Mouse (Mus musculus) cerebellum, adult 11-12 months (tissue): ENCODE measurements around the gene Tnr.

Source experiments
- DNase-seq: peaks from one replicate; pipeline ENCODE4 v3.0.0; 2022

Tnr gene

DNA sequence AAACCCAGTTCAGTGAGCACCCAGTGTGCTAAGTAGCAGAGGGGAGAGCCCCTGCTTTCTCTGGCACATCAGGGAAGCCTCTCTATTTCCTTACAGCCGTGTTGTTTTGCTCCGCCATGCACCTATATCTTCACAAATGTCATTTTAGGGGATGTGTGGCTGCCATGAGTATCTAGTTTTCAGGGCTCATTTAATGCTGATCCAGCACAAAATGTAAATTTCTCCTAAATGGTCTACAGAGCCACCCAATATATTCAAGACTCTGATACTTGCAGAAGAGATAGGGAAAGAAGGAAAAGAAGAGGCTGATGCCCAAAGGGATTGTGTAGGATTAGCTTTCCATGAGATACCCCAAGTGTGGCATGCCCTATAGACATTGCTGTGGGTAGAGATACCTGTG lies 288.2 kb downstream of the Tnr start:
- no peak for DNase-seq

- DNase-seq: no peak
These were observed 289.3 kb downstream of the Tnr start for GRCm38 (mm10) chr1:159812820-159813411.

DNA sequence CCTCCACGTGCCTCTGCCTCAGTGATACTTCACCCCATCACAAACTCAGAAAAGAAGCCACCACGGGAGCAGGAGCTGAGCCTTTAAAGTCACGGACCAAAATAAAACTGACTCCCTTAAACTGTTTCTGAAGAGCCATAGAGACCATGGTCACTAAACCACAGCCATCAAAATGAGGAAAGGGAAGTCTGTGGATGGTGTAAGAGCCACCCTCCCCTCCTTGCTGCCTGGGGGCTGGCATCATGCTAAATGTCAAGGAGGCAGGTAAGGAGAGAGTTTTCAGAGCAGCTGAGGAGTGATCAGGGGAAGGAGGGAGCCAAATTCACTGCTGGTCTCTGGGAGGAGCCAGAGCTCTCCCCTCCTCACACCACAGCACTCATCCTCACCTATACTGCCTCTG lies 290.8 kb downstream of the Tnr start:
- DNase-seq: no peak

- DNase-seq: no peak
These were observed 293.2 kb downstream of the Tnr start for GRCm38 (mm10) chr1:159816614-159817371.

GRCm38 (mm10) chr1:159819511-159819910 lies 295.9 kb downstream of the Tnr start:
- peak; percentile 36 for DNase-seq

DNA sequence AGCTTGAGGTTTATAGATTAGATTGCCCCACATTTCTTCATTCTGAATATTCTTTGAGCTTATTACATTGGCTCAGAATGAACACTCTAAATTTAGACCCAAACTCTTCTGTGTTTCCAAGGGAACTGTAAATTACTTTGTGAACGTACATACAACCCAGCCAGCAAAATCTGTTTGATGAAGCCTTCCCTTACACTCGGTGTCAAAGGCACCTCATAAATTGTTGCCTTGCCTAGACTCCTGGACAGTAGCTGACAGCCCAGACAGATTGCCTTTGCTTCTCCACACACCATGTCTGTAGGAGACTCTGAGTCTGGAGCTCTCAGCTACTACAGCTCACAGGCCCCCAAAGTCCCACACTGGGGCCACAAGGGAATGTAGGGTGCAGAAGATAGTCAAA lies 298.8 kb downstream of the Tnr start:
- no peak for DNase-seq

GRCm38 (mm10) chr1:159828531-159828930 lies 305.0 kb downstream of the Tnr start:
- no peak for DNase-seq

- DNase-seq: no peak
These were observed 309.6 kb downstream of the Tnr start for GRCm38 (mm10) chr1:159833165-159833564.

DNA sequence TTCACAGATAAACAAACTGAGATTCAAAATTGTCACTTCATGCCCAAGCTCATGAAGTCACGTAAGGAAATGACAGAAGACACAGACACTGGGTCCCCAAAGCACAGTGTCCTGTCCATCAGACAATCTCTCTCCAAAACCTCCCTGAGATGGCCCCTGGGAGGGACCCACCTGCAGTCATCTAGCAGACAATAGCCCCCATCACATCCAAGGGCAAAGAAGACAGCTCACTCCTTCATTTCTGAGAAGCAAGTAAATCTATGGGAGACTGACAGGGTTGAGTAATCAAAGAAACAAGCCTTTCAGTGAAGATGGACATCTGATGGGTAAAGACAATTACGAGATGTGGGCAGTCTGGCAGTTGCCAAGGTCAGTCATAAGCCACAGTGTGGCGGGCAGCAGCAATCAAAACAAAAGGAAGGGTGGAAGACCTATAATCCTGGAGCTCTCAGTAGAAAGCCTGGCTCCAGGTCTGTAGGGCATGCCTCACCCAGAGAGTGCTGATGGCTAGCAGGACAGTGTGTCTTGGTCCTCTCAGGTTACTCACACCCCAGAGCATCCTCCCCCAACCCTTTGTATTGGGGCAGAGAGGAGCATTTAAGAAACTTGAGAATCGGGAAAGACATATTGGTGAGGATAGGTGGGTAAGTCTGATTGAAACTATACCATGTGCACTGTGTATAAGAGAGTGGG lies 310.2 kb downstream of the Tnr start:
- no peak for DNase-seq

- no peak for DNase-seq
These were observed 311.6 kb downstream of the Tnr start for GRCm38 (mm10) chr1:159835126-159835525.

DNA sequence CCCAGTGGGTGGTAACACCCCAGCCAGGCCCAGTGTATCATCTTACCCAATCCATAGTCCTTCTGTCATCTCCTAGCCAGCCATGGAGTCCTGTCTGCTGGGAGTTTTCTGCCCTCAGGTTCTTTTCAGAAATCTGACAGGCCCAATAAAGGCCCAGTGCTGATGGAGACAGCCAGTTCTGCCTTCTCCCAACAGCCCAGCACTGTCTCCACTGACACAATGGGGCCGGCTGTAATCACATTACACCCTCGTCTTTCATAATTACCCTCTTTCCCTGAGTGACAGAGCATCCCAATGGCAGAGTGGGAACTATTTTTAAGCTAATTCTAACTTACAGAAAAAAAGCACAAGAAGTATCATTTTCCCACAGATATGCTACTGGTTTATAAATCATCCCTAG lies 316.8 kb downstream of the Tnr start:
- no peak for DNase-seq

DNA sequence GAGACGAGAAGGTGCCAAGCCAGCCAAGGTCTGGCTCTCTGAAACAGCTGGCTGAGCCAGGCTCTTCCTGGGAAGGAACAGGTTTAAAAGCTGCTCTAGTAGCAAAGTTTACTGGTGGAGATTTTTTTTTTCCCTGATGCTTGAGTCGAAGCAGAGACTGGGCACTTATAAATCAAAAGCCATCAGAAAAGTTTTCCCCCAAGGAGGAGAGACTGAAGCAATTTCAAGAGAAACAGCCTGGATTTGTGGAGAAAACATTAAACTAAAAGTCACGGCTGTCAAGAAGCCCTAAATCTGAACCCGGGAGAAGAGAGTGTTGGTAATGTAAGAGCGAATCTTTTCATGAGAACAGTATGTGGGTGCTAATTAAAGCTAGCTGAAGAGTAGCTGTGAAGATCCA lies 319.3 kb downstream of the Tnr start:
- DNase-seq: no peak

DNA sequence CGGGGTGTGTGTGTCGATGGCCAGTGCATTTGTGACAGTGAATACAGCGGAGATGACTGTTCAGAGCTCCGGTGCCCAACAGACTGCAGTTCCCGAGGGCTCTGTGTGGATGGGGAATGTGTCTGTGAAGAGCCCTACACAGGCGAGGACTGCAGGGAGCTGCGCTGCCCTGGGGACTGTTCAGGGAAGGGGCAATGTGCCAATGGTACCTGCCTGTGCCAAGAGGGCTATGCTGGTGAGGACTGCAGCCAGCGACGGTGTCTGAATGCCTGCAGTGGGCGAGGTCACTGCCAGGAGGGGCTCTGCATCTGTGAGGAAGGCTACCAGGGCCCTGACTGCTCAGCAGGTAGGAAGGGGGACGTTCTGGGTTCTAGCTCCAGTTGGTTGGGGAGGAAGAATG lies 328.5 kb downstream of the Tnr start:
- DNase-seq: peak; percentile 35

DNA sequence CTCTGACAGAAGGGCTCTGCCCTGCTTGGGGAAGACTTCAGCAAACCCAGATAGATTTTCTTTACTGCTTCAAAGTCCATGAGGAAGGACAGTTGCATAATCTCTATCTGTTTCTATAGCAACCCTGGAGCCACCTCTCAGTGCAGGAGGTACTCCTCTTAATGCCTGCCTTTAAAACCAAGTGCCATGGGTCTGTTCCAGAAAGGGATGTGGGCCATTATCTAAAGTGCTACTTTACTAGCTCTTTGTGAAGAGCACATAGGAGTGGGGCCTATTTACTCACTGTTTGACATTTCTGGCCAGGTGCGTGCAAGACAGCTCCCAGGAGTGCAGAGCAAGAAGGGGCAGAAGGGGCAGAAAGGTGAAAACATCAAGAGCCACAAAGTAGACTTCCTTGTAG lies 330.7 kb downstream of the Tnr start:
- DNase-seq: no peak

DNA sequence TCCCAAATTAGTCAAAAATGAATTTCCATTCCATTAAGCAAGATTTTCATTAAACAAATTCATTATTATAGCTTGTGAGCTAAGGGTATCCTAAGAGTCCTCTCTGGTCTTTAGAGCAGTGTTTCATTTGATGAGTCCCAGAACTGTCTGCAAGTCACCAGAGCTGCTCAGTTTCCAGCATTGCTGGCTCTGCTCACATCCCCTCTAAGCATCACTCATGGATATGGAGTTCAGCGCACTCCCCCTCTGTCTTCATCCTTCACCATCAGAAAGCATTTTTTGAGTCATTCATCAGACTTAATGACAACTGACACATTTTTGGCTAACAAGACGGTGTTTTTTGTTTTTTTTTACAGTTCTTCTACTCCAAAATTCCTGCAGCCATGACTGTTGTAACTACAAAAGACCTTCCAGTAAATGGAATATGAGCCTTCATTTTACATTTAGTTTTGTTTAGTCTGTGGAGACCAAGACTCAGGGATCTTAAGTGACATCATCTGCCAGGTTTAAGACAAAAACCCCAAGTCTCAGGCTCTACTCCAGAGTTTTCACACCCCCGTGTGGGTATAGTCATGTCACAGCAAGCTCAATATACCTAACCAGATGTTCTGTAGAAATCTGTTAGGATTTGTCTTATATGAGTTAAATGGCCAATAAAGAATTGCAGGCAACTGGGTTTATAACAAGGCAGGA lies 338.4 kb downstream of the Tnr start:
- DNase-seq: no peak

GRCm38 (mm10) chr1:159865696-159866095 lies 342.1 kb downstream of the Tnr start:
- DNase-seq: no peak

GRCm38 (mm10) chr1:159869619-159870441 lies 346.3 kb downstream of the Tnr start:
- no peak for DNase-seq

DNA sequence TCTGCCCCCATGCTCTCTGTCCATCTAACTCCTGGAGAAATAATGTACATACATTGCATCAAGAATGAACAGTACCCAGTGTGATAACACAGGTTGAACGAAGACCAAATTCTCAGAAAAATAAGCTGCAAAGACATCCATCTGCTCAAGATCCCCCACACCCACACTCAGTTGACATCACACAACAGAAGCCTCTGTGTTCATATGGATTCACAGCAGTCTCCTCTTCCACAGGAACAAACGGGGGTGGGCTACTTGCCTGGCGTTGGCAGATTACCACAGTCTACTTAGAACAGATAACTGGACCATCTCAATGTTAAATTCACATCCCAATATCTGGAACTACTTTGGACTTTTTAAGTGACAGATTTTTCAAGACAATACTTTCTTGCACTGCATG lies 349.3 kb downstream of the Tnr start:
- DNase-seq: no peak

- DNase-seq: no peak
These were observed 355.1 kb downstream of the Tnr start for GRCm38 (mm10) chr1:159878681-159879080.

DNA sequence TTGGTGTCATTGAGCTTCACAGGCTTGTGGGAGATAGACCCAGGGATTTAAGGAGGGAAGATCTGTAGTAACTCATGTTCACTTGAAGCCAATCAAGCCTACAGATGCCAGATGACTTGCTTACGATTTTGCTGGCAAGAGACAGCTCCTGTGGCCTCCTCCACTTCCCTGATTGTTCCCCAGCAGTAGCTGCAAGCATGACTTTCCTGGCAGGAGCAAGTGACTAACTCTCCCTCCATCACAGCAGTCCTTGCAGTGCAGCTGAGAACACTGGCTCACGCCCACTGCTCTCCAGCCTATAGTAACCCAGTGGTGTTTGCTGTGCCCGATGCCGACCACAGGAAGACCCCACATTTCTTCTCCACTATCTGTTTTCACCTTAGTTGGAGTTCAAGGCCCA lies 356.3 kb downstream of the Tnr start:
- no peak for DNase-seq

DNA sequence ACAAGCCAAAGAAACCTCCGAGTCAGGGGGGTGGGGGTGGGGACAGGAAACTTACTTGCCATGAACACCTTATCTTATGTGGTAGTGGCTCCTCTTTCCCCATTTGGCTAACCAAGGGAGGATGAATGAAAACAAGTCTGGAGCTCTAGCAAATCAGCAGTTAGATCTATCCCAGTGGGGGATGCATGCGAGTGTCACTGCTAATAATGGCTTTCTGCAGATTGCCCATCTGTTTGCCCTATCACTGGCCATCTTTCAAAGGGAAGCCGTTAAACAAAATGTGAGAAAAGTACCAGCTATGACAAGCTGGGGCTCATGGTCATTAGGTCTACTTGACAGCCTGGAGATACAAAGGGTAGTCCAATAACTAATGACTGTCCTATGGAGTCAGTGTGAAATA lies 361.9 kb downstream of the Tnr start:
- DNase-seq: no peak

DNA sequence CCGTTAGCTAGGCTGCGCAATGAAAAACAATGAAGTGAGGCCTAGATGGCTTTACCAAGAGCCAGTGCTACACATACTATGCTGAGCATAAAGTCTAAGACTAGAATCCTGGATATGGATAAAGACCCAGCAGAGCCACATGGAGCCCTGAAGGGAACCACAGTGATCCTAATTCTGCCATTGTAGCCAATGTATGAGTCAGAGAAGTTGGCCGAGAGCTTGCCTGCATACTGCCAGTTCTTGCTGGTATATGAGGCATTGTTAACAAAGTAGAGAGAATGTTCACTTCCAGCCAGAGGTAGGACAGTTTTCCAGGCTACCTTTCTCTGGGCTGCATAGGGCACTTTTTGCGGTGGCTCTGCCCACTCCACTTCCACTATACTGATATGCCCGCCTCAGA lies 365.0 kb downstream of the Tnr start:
- DNase-seq: no peak
